Mouse (Mus musculus): ENCODE measurements around the gene Tac2.

The Tac2 gene

DNA sequence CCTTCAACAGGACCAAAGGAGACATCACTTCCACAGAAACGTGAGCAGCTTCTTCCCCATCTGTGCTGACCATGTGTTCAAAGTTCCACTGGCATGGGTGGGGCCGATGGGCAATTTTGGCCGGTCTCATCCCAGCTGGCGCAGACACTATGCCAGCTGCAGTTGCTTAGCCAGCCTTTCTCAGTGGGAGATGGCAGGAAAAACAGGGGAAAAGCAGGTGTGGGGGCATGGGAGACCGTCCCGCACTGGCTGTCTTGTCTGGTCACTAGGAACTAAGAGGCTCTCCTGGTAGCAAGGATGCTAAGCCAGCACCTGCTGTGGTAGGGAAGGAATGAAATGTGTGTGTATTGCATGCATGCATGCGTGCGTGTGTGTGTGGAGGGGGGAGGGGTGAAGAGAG, 4.2 kb downstream of the Tac2 start:
- no peak for DNase-seq

DNA sequence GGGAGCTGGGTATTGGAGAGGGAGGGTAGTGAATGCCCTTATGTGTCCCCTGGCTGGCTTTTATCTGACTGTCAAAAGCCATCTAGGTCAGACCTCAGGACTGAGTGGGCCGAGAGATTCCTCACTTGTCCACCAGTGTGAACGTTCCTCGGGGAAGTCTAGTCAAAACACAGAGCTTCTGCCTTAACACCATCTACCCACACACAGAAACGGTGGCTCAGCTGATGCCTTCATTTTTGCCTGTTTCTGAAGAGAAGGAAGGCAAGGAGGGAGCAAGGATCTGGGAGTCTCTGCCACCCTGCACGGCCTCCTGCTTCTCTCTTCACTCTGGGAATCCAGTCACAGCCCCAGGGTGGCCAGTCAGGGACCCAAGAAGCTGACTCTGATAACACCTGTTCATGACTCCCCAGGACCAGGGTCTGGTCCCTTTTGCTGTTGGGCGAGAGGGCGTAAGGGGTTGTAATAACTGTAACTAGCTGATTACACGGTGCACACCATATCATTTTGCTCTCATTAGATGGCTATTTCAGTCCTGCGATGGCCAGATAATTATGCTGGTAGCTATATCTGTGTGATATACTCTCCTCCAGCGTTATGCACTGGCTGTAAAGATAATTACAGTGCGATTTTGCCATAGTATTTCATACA, 6.1 kb downstream of the Tac2 start:
- DNase-seq: no peak

DNA sequence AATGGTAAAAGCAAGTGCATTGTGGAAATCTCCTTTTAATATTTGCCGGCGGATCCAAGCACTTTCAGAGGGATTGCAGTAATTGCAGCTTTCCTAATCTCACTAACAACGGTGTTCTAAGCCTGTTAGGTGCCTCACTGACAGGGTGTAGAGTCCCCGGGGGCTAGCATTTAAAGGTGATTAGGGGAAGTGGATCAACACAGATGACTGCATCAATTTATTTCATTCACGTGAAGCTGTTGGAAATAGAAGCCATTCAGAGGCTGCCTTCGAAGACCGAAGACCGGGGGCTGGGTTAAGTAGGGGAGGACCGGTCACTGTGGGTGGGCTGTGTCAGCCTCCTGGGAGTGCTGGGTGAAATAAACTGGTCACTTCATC, 6.6 kb downstream of the Tac2 start:
- no peak for DNase-seq

DNA sequence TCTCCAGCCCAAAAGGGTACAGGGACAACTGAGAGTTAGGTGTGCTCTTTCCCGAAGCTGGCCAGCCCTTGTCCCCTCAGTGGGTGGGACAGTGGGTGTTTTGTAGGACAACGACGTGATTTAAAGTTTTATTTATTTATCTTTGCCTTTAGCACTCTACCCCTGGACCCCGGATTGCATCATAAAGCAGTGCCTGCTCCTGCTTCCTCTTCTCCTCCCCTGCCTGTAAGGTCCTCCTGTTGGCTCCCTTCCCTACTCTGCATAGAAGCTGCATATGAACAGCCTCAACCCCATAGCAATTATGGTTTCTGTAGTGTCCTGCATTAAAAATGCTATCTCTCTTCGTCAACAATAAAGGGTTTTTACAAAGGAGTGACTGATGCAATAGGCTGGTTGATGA, 7.1 kb downstream of the Tac2 start:
- DNase-seq: no peak

DNA sequence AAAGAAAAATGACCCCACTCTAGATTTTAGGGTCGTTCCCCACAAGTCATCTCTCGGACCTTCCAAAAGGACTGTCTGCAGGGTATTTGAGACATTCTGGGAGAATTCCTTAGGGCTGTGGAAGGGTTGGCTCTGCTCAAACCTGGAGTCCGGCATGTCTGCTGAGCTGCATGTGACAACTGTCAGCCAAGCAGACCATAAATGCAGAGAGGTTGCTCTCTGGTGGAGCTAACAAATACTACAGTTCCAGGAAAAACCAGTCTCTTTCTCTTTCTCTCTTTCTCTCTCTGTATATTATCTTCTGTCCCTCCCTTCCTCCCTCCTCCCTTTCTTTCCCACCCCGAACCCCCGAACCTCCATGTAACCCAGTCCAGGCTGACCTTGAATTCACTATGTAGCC, 10.2 kb downstream of the Tac2 start:
- no peak for DNase-seq

DNA sequence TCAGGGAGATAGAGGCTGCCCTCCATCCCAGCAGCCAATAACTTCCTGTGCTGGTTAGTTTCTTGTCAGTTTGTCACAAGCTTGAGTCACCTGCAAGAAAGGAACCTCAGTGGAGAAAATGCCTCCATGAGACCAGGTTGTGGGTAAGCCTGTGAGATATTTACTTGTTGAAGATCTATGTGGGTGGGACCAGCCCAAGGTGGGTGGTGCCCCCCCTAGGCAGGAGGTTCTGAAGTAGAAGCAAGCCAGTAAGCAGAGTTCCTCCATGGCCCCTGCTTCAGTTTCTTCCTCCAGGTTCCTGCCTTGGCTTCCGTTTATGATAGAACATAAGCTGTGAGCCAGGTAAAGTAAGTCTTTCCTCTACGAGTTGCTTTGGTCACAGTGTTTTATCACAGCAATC, 12.0 kb downstream of the Tac2 start:
- DNase-seq: no peak

DNA sequence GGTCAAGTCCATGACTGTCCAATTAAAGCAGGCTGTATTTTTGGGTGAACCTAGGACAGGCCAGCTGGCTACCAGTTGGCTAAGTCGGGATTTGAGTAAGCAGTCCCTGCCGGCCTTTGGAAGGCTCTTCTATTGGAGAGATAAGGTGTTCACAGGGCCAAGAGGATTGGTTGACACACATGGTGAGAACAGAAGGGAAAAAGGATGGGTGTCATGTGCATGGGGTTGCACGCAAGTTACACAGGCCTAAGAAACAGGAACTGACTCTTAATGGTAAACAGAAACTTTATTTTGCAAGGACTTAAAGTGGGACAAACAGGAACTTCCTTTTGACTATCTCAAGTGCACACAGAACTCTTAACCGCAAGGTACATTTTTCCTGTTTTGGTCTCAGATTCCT, 12.6 kb downstream of the Tac2 start:
- no peak for DNase-seq

DNA sequence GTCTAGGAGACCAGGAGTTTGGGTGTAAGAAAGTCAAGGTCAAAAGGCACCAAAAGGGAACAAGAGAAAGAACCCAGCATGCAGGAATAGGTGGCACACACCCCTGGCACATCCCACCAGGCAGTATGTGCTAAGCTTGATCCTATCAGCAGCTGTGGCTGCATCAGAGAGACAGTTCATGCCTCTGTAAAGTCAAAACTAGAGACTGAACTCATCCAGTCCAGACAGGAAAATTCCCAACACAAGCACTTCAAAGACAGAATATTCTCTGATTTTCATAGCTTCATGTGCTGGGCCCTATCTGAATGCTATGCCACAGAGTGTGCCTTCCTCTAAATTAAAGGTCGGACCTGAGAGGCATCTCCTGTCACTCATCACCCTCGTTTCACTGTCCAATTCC, 13.3 kb downstream of the Tac2 start:
- no peak for DNase-seq

DNA sequence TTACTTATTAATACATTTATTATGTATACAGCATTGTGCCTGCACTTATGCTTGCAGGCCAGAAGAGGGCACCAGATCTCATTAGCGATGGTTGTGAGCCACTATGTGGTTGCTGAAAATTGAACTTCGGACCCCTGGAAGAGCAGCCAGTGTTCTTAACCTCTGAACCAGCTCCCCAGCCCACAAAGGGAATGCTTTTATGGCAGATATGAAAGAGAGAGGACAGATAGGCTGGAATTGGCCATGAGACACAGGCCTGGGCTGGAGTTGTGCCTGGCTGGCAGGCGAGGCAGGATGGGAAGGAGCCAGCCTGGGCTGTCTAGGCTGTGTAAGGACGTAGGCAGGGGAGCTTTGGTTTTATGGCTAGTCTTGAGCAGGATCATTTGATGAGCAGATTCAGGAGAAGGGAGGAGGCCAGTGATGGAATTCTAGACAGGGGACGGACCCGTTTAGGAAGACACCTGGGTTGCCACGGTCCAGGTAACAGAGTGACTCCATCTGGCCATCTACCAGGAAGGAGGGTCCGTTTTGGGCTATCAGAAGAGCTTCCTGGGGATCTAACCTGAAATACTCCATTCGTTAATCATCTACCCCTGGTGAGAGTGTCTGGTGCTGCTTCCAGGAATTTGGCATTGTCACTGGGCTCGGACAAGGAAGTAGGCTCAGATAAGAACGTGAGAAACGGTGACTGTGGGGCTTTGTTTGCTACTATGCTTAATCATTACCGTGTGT, 14.0 kb downstream of the Tac2 start:
- no peak for DNase-seq

DNA sequence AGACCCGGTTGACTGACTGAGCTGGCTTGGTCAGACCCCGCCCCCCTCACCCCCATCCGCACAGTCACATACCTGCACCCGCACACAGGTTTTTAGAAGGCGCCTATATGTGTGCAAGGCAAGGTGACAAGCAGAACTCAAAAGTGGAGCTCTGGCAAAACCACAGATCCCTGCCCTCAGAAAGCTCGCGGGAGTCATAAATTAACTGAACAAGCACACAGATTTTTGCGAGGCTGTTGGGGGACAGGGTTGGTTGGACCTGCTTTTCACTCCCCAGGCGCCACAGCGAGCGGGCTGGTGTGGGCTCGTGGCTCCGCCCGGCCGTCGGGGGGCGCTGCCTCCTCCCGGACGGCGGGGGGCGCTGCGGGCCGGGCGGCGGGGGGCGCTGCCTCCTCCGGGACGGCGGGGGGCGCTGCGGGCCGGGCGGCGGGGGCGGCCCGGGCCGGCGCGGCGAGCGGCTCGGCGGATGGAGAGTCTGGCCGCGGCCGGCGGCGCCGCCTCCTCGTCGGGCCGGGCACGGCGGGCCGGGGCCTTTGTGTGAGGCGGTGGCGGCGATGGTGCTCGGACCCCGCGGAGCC, 14.9 kb downstream of the Tac2 start, which contains the start of gene Zbtb39:
TSS of gene Zbtb39 (plus strand) at position 456 of the 578 bp plus-strand sequence.
- peak; percentile 49 to 59 for DNase-seq

DNA sequence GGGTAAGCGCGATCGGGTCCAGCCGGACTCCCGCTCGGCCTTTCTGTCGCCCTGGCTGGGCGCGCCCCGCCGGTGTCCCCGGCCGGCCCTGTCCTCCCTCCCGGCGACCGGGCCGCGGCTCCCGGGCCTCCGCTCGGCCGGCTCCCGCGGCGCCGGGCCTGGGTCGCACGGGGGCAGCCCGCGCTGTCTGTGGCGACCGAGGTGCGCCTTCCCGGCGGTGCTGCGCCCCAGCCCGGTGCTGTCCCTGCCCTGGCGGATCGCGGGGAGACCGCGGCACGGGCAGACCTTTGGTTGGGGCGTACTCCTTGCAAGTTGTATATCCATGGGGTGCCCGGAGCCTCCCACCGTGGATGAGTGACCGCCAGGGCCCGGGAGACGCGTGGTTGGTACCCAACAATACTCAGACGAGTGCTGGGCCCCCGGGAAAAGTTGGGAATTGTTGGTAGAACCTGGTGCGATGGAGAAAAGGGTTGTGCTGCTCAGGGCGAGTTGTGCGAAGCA, 15.4 kb downstream of the Tac2 start:
- DNase-seq: peak; percentile 20 to 32

DNA sequence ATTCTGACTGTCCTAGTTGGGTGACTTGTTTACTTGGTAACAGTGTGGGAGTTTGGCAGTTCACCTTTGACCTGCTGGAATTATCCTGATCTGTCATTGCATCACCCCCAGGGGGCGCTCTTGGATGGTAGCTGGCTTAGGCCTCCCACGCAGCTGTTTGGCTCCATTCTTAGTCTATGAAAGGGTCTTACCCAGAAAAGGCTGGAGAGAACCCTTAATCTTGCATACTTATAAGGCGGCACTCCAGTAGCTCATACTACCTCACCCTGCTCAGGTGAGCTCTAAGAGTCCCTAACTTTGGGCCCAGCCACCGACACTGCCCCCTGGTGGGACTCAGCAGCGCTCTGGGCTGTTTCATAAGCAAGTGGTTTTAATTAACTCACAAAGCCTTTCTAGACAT, 20.4 kb downstream of the Tac2 start:
- DNase-seq: no peak

DNA sequence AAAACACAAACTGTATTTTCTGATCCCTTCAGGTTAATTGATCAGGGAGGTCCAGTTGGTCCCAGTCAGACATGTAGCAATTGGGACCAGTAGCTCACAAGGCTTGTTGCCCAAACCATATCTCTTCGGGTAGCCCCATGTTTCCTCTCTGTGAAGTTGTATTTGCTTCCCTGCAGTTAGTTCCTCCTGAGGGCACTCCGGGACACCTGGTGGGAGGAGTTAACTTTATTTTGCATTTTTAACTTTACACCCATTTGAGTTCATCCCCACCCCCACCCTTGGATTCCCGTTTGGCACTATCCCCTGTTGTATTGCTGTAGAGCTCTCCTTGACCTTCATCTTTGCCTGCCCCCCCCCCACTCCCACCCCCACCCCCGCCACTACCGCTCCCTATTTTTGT, 21.6 kb downstream of the Tac2 start:
- no peak for DNase-seq

DNA sequence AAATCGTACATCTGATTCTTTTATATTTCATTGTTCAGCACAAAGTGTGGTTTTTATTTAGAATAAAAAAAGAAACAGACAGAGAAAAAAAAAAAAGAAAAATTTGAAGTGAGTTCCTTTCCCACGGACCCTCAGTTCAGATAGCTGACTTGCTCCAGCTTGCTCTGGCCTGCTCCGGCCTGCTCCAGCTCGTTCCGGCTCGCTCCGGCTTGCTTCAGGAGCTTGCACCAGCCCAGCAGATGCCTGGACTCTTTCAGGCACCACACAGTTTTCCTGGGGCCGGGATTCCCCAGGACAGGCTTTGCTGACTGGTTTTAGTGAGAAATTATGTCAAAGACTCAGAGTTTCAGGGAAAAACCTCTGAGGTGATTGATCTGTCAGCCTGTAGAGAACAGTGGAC, 23.0 kb downstream of the Tac2 start:
- DNase-seq: no peak

DNA sequence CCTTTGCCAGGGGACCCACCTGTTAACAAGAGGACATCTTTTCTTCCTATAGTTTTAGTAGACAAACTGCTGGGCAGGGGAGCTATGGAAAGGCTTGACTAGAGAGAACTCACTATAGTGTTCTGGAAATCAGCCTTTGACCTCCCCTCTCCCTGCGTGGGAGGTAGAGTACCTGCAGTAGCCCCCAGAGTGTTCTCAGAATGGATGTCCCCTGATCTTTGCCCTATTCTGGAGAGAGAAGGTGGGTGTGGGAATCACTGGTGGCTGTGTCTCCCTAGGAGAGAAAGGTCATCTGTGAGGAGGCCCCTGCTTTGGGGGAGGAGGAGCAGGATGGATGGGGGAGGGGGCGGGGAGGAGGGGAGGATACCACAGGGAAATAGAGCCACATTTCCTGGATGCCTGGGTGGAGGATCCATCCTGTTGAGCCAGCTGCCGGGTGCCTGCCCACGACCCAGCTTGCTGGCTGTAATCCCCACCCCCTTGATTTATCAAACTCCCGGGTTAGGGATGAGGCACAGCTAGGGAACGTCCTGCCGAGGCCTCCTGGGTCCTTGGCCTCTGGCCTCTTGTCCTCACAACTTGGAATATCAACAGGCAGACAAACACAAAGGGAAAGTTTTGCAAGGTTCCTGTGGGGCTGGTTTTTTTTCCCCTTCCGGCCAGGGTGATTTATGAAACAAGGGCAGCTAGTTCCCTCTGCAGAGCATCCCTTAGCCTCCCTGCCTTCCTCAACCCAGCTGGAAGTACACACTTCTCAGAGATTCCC, 24.8 kb downstream of the Tac2 start:
- DNase-seq: no peak

DNA sequence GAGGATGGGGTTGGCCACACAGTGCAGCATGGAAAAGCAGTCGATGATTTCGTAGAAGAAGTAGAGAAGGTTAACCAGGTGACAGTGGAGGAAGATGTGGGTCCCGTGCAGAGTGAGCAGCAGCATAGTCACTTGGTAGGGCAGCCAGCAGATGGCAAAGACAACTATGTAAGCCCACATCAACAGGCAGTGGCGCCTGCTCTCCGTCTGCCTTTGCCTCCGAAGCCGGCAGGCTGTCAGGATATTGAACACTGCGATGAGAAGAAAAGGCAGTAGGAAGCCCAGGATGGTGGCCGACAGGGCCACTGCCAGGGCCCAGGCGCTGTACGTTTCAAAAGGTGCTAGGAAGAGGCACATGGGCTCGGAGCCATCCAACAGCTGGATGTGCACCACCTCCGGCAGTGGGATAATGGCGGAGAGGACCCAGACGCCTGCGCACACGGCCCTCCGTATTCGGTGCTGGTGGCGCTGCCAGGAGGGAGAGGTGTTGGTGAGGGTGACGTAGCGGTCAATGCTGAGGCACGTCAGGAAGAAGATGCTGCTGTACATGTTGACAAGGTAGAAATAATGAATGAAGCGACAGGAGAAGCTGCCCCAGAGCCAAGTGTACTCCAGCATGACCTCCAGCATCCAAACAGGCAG, 26.0 kb downstream of the Tac2 start:
- DNase-seq: no peak

DNA sequence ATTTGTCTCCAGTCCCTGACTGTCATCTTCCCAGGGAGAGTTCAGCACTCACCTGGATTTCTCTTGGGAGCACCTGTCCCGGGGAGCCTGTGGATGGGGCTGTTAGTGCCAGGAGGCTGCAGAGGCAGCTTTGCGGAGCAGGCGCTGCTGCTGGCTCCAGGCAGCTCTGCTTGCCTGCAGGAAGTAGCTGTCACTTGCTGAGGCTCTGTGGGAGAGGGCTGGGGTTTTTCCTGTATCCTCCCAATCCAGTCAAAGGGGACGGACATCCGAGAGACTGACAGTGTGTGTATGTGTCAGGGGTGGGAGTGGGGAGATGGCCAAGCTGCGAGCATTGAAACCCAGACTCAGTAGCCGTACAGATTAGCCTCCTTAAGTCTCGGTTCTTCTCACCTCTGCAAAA, 27.3 kb downstream of the Tac2 start, which contains the start of gene Gpr182:
TSS of gene Gpr182 (minus strand) at position 185 of the 400 bp plus-strand sequence.
- no peak for DNase-seq

DNA sequence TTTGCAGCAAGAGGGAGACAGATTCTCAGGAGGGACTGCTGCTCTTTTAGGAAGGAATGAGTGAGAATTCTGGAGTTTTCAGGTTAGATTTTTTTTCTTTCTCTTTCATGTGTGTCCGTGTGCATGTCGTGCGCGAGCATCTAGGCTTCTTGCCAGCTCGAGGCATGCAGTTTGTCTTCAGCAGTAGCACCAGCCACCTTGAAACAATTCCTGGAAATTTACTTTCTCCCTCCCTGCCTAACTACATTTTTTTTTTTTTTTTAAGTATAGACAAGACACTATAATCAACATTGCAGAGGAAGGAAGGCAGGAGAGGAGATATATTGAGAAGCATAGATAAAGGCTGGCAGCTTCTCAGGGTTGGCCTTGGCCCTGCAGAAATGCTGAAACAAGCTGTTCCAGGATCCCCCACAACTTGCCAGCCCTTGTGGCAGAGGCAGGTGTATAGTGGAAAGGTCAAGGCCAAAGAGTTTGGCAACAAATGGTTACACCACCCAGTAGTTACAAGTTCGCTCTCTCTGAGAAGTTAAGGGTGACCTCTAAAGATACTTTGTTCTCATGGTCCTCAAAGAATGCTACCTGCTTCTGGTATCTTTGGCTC, 30.4 kb downstream of the Tac2 start:
- DNase-seq: no peak

DNA sequence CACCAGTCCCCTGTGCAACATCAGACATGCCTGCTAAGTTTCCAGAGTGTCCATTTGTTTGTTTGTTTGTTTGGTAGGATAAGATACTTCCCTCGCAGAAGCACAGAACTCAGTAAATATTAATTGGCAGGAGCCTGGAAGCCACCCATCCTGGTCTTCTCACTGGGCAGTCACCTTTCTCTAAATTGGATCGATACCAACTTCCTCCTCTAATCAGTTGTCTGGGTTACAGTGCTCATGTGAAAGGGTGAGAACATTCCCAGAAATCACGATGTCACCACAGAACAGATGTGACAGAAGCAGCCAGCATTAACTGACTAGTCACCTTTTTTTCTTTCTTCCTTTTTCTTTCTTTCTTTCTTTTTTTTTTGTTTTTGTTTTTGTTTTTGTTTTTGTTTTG, 31.0 kb downstream of the Tac2 start:
- no peak for DNase-seq

DNA sequence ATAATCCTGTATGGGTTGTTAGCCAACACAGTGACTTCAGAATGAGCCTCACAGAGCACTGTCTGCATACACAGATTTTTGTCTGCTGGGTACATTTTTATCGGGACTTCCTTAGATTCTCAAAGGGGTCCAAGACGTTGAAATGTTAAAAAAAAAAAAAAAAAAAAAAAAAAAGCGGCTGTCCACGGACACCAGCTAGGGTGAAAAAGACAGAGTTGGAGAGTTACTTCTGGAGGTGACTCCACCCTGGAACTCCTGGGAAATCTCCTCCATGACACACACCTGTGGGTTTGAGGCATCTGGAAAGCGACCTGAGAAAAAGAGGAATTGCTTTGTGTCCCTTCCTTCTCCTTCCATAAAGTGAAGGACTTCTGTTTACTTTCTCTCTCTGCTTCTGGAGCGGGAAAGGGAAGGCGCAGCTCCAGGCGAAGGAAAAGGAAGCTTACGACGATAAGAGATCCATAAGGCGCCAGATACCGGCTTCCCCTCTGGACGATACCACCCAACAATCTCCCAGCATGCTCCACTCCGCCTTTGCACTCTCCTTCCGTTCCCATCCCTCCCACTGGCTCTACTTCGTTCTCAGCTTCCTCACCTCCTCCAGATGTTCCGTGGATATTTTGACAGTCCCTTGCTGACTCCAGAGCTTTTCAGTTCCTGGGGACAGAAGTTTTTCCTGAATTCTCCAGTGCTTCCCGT, 31.6 kb downstream of the Tac2 start:
- no peak for DNase-seq

DNA sequence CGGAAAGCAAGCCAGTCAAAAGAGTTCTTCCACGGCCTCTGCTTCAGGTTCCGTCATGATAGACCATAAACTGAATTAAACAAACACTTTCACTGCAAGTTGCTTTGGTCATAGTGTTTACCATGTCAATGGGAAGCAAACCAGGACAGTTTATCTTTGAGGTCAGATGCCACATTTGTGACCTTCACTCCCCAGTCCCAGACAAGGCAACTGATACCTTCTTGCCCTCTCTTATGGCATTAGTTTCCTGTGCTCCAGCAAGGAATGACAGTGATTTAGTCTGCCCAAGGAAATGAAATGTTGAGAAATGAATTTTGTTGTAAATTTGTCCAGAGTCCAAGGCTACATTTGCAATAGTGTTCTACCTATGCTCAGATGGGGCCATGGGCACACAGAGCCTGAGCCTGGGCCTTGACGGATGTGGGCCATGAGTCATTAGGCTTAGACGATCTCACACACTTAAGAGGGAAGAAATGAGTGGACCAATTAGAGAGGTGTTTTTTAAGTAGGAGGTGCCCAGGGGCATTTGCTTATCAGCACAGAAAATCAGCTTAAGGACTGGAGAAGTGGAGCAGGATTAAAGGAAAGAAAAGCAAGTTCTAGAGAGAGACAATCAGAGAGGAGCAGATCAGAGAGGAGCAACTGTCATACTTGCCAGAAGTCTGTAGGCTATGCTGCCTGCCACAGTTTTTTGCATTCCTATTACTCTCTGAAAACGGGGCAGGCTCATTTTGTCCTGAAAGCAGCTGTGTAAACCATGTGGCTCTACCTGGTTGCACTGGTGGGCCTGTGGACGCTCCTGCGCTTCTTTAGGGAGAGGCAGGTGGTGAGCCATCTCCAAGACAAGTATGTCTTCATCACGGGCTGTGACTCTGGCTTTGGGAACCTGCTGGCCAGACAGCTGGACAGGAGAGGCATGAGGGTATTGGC, 35.2 kb downstream of the Tac2 start, which contains the start of the genes Rdh1 and Rdh16f1:
TSS of gene Rdh1 (plus strand) at position 541 of the 930 bp plus-strand sequence.
TSS of gene Rdh16f1 (plus strand) at position 607 of the 930 bp plus-strand sequence.
- DNase-seq: no peak
